Mouse (Mus musculus): Measurements from ENCODE around the gene Pgam2. TPM values are rescaled to one million over a fixed set of nuclear protein-coding genes. Genes with fewer than 3 reads are reported as not detected.

The Pgam2 gene
- polyA plus RNA-seq, 1 experiment from 2014 or later, result 49.3 TPM

- peaks cover 31% of the 10 kb centered on the region for H3K36me3 ChIP-seq
- H3K4me3 ChIP-seq, result peak overlapping the region; percentile 81
- peak overlapping the region; percentile 73 for H3K4me2 ChIP-seq
- H3K27ac ChIP-seq, result peak overlapping the region; percentile 93
- peaks cover 20% of the 10 kb centered on the region for H3K4me1 ChIP-seq
- 0 out of 2 replicates have a peak, but pooled peaks have one; percentile 1 for ATAC-seq (ENCODE audit: borderline replicate concordance, extremely low read depth, low FRiP score, low TSS enrichment)
- H3K27me3 ChIP-seq, result no peaks in the 10 kb centered on the region
- 53% methylated on average over 6 of the region's 6 CpGs for WGBS
- no peaks in the 10 kb centered on the region for H3K9me3 ChIP-seq
- H3K9ac ChIP-seq, result peak overlapping the region; percentile 79
These were observed 14.3 kb downstream of the Pgam2 start for GRCm38 (mm10) chr11:5789071-5789753.

DNA sequence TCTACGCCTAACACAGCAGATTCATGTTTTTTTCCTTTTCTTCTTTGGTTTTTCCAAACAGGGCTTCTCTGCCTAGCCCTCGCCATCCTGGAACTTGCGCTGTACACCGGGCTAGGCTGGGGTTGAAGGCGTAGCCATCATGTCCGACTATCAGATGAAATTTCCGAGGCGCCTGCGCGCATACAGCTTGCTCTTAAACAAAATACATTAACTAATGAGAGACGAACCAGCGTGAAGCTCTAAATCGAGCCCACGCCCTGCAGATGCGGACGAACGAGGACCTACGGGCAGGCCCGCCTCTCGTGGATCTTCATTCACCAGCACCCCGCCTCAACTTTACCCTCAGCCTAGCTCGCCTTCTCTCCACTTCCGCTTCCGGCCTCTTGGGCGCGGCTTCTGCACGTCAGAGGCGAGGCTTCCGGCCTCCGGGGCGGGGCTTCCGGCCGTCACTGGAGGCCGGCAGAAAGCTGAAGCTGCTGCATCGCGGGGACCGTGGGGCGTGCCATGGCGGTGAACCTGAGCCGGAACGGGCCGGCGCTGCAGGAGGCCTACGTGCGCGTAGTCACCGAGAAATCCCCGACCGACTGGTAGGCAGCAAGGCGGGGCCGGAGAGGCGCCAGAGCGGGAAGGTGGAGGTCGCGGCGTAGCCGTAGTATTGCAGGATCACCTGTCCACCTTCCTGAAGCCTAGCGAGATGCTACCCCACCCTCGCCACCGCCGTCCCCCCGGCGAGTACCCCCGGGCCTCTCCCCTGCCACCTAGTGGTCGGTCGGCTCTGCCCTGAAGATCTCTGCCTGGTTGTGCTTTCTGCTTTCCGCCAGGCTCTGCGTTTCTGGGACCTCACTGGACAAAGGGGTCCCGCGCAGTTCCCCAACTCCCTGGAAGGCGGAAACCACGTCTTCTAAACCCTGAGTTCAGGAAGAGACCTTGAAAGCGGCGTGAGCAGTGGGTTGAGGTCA, 15.2 kb downstream of the Pgam2 start, which contains the start of gene Dbnl:
Gene Dbnl (plus strand): TSS at position 433 of the 959 bp plus-strand sequence.
- Histone ChIP-seq H3K4me3 (peak within 1 kb of the TSS; percentile 81), H3K4me2 (peak within 1 kb of the TSS; percentile 73), H3K9me3 (no peaks in the 10 kb centered on the region), H3K27me3 (no peaks in the 10 kb centered on the region), H3K9ac (peak within 1 kb of the TSS; percentile 79), H3K36me3 (peaks cover 24% of the 10 kb centered on the region), H3K4me1 (peaks cover 20% of the 10 kb centered on the region), H3K27ac (peak within 1 kb of the TSS; percentile 93)
- WGBS, result under 1% methylated on average over 74 of the region's 74 CpGs
- peak; percentile 94 for ATAC-seq (ENCODE audit: borderline replicate concordance, extremely low read depth, low FRiP score, low TSS enrichment)

- 32% methylated on average over 8 of the region's 8 CpGs for WGBS
- H3K4me3 ChIP-seq, result peak overlapping the region; percentile 81
- H3K36me3 ChIP-seq, result peaks cover 19% of the 10 kb centered on the region
- no peaks in the 10 kb centered on the region for H3K9me3 ChIP-seq
- ATAC-seq (ENCODE audit: borderline replicate concordance, extremely low read depth, low FRiP score, low TSS enrichment), result no peak
- H3K4me2 ChIP-seq, result peak overlapping the region; percentile 73
- peaks cover 20% of the 10 kb centered on the region for H3K4me1 ChIP-seq
- H3K27me3 ChIP-seq, result no peaks in the 10 kb centered on the region
- H3K9ac ChIP-seq, result peak overlapping the region; percentile 79
- peak overlapping the region; percentile 93 for H3K27ac ChIP-seq
These were observed 15.9 kb downstream of the Pgam2 start for GRCm38 (mm10) chr11:5787671-5788055.

DNA sequence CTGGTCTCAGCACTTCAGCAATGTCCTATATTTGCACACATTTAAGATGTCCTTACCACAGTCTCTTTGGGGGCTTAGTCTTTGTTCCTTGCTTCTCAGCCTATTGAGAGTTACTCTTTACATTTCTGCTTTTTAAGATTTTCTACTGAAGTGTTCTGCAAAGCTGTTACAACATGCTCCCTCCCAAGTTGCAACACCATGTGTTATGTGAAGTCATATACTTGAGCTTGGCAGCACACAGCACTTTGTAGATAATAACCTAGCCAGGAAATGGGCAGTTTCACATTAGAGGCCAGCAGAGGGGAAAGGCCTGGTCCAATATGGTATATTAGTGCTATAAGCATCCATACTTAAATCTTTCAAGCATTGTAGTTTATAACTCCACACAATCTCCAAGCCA, 17.8 kb downstream of the Pgam2 start:
- H3K4me2 ChIP-seq, result no peak overlapping the region
- no peak for ATAC-seq (ENCODE audit: borderline replicate concordance, extremely low read depth, low FRiP score, low TSS enrichment)
- H3K27me3 ChIP-seq, result no peaks in the 10 kb centered on the region
- H3K36me3 ChIP-seq, result peaks cover 3% of the 10 kb centered on the region; the same call in 1 of the 2 replicates
- H3K27ac ChIP-seq, result peak overlapping the region; percentile 24; the same call in 1 of the 2 replicates
- no peaks in the 10 kb centered on the region for H3K9me3 ChIP-seq
- H3K4me1 ChIP-seq, result peaks cover 20% of the 10 kb centered on the region
- H3K4me3 ChIP-seq, result no peak overlapping the region
- H3K9ac ChIP-seq, result no peak overlapping the region

DNA sequence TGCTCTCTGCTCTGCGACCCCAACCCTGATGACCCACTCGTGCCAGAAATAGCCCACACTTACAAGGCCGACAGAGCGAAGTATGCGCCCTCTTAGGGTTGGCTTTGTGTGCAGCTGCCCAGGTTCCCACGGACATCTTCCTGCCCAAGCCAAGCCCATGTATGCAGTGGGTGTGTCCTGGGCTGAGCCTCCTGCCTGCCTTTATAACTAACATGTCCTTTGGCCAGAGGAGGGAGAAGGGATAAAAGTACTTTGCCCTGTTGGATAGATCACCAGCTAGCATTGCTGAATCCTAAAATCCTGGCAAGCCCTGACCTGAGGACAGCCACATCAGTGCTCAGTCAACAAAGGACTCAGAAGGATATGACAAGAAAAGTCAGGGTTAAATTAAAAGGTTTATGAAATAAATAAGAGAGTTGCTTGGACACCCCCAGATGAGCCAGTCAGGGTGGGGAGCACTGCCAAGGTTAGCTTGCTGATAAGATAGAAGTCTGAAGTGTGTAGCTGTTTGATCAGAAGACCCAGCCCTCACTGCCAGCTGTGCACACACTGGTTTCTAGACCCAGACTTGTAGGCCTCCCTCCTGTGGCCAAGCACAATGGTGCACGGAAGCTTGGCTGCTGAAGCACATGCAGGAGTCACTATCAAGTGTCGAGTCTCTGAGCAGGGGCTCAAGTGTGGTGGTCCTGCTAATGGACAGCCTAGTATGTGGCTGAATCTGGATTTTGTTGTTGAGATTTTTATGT, 21.2 kb downstream of the Pgam2 start:
- Histone ChIP-seq H3K27ac (no peak overlapping the region), H3K27me3 (no peaks in the 10 kb centered on the region), H3K9ac (no peak overlapping the region), H3K4me3 (no peak overlapping the region), H3K9me3 (no peaks in the 10 kb centered on the region), H3K4me1 (peaks cover 3% of the 10 kb centered on the region), H3K36me3 (no peaks in the 10 kb centered on the region), H3K4me2 (no peak overlapping the region)
- no peak for ATAC-seq (ENCODE audit: borderline replicate concordance, extremely low read depth, low FRiP score, low TSS enrichment)
- 63% methylated on average over 8 of the region's 8 CpGs for WGBS

GRCm38 (mm10) chr11:5780035-5780499, 23.5 kb downstream of the Pgam2 start:
- no peak overlapping the region for H3K4me3 ChIP-seq
- H3K4me1 ChIP-seq, result no peaks in the 10 kb centered on the region
- H3K9ac ChIP-seq, result no peak overlapping the region
- ATAC-seq (ENCODE audit: borderline replicate concordance, extremely low read depth, low FRiP score, low TSS enrichment), result no peak
- no peaks in the 10 kb centered on the region for H3K27me3 ChIP-seq
- no peaks in the 10 kb centered on the region for H3K36me3 ChIP-seq
- H3K4me2 ChIP-seq, result no peak overlapping the region
- WGBS, result 91% methylated on average over 6 of the region's 6 CpGs
- no peaks in the 10 kb centered on the region for H3K9me3 ChIP-seq
- H3K27ac ChIP-seq, result no peak overlapping the region

GRCm38 (mm10) chr11:5778481-5778880, 25.1 kb downstream of the Pgam2 start:
- 64% methylated on average over 2 of the region's 2 CpGs for WGBS

GRCm38 (mm10) chr11:5766019-5766418, 37.5 kb downstream of the Pgam2 start:
- WGBS, result 71% methylated on average over 6 of the region's 6 CpGs
- H3K36me3 ChIP-seq, result peaks cover 11% of the 10 kb centered on the region; the same call in 1 of the 2 replicates
- H3K27me3 ChIP-seq, result no peaks in the 10 kb centered on the region
- no peak overlapping the region for H3K9ac ChIP-seq
- H3K9me3 ChIP-seq, result no peaks in the 10 kb centered on the region
- no peak for ATAC-seq (ENCODE audit: borderline replicate concordance, extremely low read depth, low FRiP score, low TSS enrichment)
- H3K27ac ChIP-seq, result no peak overlapping the region
- H3K4me1 ChIP-seq, result peaks cover 5% of the 10 kb centered on the region; the same call in 1 of the 2 replicates
- no peak overlapping the region for H3K4me3 ChIP-seq
- H3K4me2 ChIP-seq, result no peak overlapping the region

More at GRCm38 (mm10) chr11:5778481-5778880, 25.1 kb downstream of the Pgam2 start:
- no peak overlapping the region for H3K4me2 ChIP-seq
- no peaks in the 10 kb centered on the region for H3K36me3 ChIP-seq
- H3K4me1 ChIP-seq, result no peaks in the 10 kb centered on the region
- H3K9me3 ChIP-seq, result no peaks in the 10 kb centered on the region
- no peak overlapping the region for H3K4me3 ChIP-seq
- ATAC-seq (ENCODE audit: borderline replicate concordance, extremely low read depth, low FRiP score, low TSS enrichment), result no peak
- H3K27ac ChIP-seq, result no peak overlapping the region
- no peaks in the 10 kb centered on the region for H3K27me3 ChIP-seq
- H3K9ac ChIP-seq, result no peak overlapping the region

- ATAC-seq (ENCODE audit: borderline replicate concordance, extremely low read depth, low FRiP score, low TSS enrichment), result 0 out of 2 replicates have a peak, but pooled peaks have one; percentile 36
These were observed 40.9 kb downstream of the Pgam2 start for GRCm38 (mm10) chr11:5762633-5762982.

DNA sequence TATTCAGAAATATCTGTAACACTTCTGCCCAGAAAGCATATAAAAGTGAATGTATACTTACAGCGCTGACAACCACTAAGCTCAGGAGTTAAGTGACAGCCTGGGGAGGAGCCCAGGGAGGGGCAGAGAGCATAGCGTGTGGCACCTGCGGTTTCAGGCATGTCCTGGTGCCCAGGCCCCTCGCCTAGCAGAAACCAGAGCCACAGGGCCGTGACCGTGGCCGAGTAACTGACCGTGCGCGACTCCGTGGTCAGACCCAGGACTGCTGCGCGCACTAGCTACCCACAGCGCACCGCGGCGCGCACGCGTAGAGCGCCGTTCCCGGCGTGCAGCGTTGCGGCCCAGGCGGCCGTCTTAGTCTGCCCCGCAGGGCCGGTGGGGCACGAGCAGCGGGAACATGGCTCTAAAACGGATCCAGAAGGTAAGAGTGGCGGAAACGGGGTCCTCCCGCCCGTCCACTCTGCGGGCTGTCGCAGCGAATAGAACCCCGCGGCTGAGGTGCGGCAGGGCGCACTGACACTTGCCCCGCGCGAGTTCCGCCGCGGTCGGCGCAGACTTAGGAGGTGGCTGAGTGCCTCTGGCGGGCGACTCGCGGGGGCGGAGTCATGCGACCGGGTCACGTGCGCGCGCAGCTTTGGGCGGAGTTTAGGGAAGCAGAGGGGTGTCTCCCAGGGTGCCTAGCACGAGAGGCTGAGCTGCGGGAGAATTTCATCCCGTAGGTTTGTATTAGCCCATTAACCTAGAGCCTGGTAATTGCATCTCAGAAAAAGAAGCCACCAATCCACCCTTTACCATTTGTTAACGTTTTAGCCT, 41.5 kb downstream of the Pgam2 start, which contains the start of gene Urgcp:
Gene Urgcp (minus strand): TSS at position 557 of the 813 bp plus-strand sequence.
- H3K27me3 ChIP-seq, result no peaks in the 10 kb centered on the region
- peaks cover 13% of the 10 kb centered on the region for H3K4me1 ChIP-seq
- H3K4me2 ChIP-seq, result peak within 1 kb of the TSS; percentile 78
- H3K4me3 ChIP-seq, result peak within 1 kb of the TSS; percentile 85
- peak; percentile 99 for ATAC-seq (ENCODE audit: borderline replicate concordance, extremely low read depth, low FRiP score, low TSS enrichment)
- under 1% methylated on average over 68 of the region's 68 CpGs for WGBS
- peak within 1 kb of the TSS; percentile 93 for H3K9ac ChIP-seq
- H3K36me3 ChIP-seq, result peaks cover 8% of the 10 kb centered on the region; the same call in 1 of the 2 replicates
- H3K27ac ChIP-seq, result peak within 1 kb of the TSS; percentile 97
- no peaks in the 10 kb centered on the region for H3K9me3 ChIP-seq

More at GRCm38 (mm10) chr11:5762633-5762982, 40.9 kb downstream of the Pgam2 start:
- Histone ChIP-seq H3K4me1 (peaks cover 13% of the 10 kb centered on the region), H3K9ac (peak overlapping the region; percentile 7; the same call in 1 of the 2 replicates), H3K36me3 (peaks cover 6% of the 10 kb centered on the region; the same call in 1 of the 2 replicates), H3K9me3 (no peaks in the 10 kb centered on the region), H3K27me3 (no peaks in the 10 kb centered on the region), H3K27ac (peak overlapping the region; percentile 97; the same call in 1 of the 2 replicates), H3K4me2 (peak overlapping the region; percentile 78), H3K4me3 (peak overlapping the region; percentile 85)
- 12% methylated on average over 6 of the region's 6 CpGs for WGBS
